Mouse (Mus musculus): ENCODE measurements around the gene Tpsg1. TPM values are rescaled to one million over a fixed set of nuclear protein-coding genes. Genes with fewer than 3 reads are reported as not detected.

Tpsg1 gene
- 68.1 and 75.8 TPM in 2 replicates for polyA plus RNA-seq (2012; rRNA removed)

DNA sequence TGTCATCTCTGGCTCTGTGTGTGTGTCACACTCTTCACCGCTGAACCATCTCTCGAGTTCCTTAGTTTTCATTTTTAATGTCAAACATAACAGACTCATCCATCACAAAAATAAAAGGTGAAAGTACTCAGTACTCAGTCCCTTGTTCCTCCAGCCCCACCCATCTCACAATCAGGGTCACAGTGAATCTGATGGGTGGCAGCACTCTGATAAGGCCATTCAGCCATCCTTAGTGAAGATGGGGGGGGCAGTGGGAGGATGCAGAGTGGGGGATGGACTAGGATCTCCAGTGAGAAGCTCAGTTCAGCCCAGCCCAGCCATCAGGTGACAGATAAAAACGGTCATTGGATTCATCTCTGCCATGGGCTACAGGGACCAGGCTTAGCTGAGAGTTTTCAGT, at the start of gene Tpsg1:
Gene Tpsg1, plus strand, starts transcription at position 301 of the 400 bp plus-strand sequence.
- 71% methylated on average over 3 of the region's 3 CpGs for WGBS
- no peak for DNase-seq (ENCODE audit: low read depth, low spot score)

DNA sequence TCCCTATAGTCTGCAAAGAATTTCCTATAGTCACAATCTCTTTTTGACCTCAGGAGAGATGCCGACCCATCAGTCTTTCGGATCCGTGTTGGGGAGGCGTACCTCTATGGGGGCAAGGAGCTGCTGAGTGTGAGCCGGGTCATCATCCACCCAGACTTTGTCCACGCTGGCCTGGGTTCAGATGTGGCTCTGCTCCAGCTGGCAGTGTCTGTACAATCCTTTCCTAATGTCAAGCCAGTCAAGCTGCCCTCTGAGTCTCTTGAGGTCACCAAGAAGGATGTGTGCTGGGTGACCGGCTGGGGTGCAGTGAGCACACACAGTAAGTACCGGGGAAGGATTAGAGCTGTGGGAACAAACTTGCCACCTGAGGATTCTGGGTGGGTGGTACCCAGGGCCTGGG, 48.3 kb upstream of the Tpsg1 start:
- WGBS = 85% methylated on average over 8 of the region's 8 CpGs
- DNase-seq (ENCODE audit: low read depth, low spot score) = no peak

DNA sequence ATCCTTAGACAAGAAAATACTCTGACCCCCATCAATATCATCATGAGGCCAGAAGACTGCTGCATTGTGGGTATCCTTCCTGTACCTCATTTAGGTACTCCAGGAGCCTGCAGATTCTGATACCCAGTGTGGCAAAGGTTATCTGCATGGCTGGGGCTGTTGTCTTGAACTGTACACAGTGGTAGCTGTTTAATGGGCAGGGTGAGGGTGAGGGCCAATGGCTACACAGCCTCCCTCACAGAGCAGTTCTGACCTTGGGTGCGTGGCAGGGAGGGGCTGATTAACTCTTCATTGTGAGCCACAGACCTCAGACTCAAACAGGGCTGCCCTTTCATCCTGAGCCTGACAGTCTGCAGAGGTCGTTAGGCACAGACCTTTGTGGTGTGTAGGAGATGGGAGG, 46.1 kb upstream of the Tpsg1 start:
- WGBS = 8% methylated on average over 2 of the region's 2 CpGs

DNA sequence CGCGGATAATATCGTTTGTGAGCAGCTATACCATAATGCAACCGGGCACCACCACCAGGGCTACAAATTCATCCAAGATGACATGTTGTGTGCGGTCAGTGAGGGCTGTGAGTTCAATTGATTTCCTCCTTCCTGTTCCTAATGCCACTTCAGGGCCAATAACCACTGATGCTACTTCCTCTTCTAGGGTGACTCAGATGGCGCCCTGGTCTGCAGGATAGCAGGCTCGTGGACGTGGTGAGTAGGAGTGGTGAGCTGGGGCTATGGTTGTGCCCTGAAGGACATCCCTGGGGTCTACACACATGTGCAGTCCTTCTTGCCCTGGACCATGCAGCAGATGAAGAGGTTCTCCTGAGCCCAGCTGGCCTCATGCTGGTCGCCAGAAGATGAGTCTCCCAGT, 36.8 kb upstream of the Tpsg1 start:
- no peak for DNase-seq (ENCODE audit: low read depth, low spot score)
- WGBS = 57% methylated on average over 9 of the region's 9 CpGs

More for the DNA sequence above, 46.1 kb upstream of the Tpsg1 start:
- no peak for DNase-seq (ENCODE audit: low read depth, low spot score)

DNA sequence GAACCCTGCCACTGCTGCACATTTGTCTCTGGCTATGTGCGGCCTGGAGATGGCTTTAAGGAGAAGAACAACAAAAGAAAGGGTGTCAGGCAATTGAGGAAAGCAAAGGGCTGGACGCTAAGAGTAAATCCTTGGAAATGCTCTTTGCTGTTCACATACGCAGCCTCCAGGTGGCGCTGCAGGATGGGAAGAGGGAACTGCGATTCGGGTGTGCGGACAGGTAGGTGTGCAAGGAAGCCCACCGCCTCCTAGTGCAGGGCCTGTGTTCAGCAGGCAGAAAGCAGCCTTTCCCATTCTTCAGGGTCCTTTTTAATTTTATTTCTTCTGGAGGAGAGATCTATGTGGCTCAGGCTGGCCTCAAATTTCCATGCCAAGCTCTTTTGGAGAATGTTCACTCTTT, 35.1 kb upstream of the Tpsg1 start:
- peak; percentile 10 for DNase-seq (ENCODE audit: low read depth, low spot score)
- WGBS = 3% methylated on average over 8 of the region's 8 CpGs

DNA sequence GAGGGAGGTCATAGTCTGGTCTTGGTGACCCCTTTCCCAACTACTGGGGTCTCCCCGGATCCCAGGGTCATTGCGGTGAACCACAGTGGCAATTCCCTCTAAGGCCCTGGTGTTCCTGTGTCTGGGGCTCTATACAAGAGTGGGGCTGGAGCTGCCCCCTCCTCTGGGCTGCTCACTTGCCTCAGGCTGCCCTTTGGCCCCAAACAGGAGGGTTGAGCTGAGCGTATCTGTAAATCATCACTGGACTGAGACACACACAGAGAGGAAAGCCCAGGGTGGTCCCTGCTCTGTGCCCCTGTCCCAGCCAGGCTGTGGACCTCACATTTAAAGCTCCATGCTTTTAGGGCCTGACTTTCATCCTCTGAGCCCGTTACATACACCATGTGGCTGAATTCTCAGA, 30.9 kb upstream of the Tpsg1 start:
- 78% methylated on average over 4 of the region's 4 CpGs for WGBS
- no peak for DNase-seq (ENCODE audit: low read depth, low spot score)

DNA sequence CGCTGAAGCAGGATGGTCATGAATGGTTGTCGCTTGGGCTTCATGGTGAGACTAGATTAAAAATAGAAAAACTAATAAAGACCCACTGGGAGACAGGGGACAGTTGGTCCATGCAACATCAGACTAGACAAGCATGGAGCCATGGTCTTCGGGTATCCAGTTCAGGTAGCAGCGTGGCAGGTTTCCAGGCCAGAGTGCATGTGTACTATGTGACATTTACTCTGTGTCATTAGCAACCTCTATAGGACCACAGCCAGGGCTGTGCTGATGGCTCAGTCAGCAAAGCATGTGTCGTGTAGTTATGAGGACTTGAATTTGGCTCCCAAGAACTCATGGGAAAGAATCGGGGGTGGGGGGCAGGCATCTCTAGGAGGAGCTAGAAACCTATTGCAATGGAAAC, 29.1 kb upstream of the Tpsg1 start:
- 85% methylated on average over 6 of the region's 6 CpGs for WGBS
- DNase-seq (ENCODE audit: low read depth, low spot score) = no peak

DNA sequence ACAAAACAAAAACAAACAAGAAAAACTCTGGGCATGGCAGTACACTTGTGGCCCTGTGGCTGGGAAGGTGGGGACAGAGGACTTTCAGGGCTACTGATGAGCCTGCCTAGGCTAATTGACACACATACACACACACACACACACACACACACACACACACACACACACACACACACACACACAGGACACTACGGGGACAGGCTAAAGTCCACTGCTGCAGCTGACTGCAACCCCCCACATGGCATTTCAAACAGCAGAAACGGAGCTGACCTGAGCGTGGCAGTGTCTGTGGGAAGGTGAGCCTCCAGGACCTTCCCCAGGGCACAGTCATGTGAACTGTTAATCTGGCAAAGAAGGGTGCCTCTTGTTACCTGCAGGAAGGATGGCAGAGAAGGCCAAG, 27.6 kb upstream of the Tpsg1 start:
- 24% methylated on average over 3 of the region's 3 CpGs for WGBS
- DNase-seq (ENCODE audit: low read depth, low spot score) = no peak

DNA sequence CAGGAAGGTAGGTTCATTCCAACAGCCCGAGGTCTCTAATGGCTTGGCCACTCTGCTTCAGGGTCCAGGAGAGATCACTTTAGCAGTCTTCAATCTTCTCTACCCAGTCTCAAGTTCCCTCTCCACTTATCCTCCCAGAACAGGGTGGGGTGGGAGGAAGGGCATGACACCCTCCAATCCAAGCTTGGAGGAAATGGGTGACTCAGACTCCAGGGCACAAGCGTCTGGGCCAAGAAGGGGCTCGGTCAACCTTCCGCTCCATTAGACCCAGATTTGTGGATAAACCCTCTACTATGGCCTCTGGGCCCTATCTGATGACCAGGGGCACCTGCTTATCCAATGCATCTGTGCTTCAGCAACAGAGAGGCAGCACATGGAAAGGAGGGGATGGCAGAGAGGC, 23.6 kb upstream of the Tpsg1 start, which contains the start of gene Tpsab1:
Gene Tpsab1, minus strand, starts transcription at position 101 of the 400 bp plus-strand sequence.
- WGBS = 79% methylated on average over 4 of the region's 4 CpGs
- DNase-seq (ENCODE audit: low read depth, low spot score) = no peak

DNA sequence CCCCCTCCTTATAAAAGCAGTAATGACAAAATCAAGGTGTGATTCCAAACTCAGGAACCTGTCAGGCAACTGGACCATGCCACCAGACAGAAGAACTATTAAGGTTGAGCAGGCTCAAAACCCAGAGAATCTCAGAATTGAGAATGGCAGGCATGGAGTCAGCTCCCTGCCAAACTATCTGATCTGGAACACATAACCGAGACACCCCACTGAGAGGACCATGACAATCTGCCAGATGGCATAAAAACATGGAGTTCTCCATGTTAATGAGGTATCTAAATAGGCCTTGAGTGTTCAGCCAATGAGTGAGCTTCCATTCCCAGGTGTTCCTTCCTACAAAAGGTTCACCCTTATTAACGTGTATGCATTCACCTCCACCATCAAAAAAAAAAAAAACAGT, 7.8 kb upstream of the Tpsg1 start:
- DNase-seq (ENCODE audit: low read depth, low spot score) = no peak
- 49% methylated on average over 2 of the region's 2 CpGs for WGBS

DNA sequence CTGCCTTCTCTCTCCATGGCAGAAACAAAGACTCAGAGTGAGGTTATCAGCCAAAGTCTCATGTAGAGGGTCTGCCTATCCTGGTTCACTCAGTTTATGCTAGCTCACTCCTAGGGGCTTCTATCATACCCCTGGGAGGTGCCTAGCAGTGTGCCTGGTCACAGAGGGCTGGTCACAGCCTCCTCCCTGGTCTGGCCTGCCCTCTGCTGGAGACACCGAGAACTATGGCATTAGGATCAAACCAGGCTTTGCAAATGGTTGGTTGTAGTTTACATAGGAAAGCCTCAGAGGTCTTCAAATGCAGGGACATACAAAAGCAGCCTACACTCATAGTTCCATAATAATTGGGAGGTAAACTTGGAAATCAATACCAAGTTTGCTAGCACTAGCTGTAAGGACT, 5.3 kb upstream of the Tpsg1 start:
- DNase-seq (ENCODE audit: low read depth, low spot score) = no peak
- 0% methylated on average over 1 of the region's 1 CpGs for WGBS

DNA sequence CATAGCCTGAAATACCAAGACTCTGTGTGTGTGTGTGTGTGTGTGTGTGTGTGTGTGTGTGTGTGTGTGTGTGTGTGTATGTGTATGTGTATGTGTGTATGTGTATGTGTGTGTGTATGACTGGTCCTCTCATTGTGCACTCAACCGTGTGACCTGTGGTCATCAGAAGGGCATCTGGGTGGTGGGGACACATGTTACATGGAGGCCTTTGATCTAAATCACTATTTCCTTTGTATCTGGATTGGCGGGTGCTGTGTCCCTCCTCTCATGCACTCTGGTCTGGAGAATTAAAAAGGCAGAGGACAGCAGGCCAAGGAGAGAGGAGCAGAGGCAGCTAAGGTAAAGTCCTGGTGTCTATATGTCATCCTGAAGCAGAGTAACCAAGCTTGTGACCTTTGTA, 3.1 kb upstream of the Tpsg1 start, which contains the start of gene Tpsb2:
Gene Tpsb2, plus strand, starts transcription at position 301 of the 400 bp plus-strand sequence.
- WGBS = 64% methylated on average over 2 of the region's 2 CpGs
- no peak for DNase-seq (ENCODE audit: low read depth, low spot score)

DNA sequence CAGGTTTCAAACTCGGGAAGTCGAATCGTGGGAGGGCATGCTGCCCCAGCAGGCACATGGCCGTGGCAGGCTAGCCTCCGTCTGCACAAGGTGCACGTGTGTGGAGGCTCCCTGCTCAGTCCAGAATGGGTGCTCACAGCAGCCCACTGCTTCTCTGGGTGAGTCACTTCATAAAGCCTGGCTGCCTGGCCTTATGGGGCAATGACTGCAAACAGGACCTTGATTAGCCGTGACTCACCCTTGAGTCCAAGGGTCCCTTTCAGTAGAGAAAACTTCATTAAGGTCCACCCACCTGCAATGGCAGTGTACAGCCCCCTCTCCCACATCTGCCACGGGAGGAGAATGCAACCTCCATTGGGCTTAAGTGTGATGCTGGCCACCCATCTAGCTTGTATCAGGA, 3.4 kb downstream of the Tpsg1 start:
- no peak for DNase-seq (ENCODE audit: low read depth, low spot score)
- WGBS = 23% methylated on average over 8 of the region's 8 CpGs

DNA sequence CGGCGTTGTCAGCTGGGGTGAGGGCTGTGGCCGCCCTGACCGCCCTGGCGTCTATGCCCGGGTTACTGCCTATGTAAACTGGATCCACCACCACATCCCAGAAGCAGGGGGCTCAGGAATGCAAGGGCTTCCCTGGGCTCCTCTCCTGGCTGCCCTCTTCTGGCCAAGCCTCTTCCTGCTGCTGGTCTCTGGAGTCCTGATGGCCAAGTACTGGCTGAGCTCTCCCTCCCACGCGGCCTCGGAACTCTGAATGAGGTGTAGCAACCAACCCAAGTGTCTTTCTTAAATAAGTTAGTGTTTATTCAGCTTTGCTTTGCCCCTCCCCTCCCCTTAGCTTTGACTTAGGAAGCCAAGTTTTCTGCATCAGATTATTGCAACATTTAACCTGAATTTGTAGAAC, 4.9 kb downstream of the Tpsg1 start:
- no peak for DNase-seq (ENCODE audit: low read depth, low spot score)
- 24% methylated on average over 9 of the region's 9 CpGs for WGBS

DNA sequence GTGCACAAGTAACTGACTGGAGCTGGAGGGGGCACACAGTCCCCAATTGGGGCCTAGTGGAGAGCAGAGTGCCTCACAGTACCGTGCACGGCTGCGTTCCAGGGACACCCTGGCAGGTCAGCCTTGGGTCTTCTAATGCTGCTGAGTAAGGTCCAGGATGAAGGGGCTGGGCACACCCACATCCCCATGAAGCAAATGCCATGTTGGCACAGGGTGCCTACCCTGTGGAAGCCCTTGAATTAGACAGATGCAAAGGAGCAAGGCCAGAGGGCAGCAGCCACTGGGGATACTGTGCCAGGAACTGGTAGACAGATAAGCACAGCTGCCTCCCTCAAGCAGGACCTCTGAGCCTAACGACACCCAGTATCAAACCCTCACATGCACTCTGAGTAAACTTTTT, 25.5 kb downstream of the Tpsg1 start:
- 78% methylated on average over 4 of the region's 4 CpGs for WGBS
- DNase-seq (ENCODE audit: low read depth, low spot score) = no peak

DNA sequence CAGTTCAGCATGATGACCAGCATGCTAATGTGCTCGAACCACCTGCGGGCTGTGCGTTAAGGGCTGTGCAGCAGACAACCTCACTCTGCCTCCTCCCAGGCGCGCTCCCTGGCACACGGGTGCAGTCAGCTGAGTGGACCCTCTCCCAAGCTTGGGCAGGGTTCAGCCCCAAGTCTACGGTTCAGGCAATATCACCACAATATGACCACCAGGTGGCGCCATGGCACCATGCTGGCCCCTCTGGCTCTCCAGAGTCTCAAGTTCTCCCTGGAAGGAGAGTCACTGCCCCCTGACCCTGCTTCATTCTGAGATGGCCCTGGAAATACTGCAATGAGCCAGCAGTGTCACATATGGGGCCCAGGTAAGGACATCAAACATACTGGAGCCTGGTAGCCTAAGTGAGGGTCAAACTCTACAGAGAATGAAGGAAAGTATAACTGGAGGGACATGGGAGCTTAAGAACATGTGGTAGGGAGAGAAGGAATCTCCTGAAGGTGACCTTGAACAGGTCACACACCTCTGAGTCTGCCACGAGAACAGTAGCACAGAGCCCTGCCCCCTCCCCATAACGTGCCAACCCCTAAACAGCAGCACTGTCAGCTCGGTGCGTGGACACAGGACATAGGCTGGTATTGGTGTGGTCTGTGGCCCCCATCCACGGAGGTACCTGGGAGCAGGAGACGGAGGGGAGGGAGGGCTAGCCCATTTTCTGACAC, 28.9 kb downstream of the Tpsg1 start:
- DNase-seq (ENCODE audit: low read depth, low spot score) = peak; percentile 16
- WGBS = 31% methylated on average over 14 of the region's 14 CpGs

DNA sequence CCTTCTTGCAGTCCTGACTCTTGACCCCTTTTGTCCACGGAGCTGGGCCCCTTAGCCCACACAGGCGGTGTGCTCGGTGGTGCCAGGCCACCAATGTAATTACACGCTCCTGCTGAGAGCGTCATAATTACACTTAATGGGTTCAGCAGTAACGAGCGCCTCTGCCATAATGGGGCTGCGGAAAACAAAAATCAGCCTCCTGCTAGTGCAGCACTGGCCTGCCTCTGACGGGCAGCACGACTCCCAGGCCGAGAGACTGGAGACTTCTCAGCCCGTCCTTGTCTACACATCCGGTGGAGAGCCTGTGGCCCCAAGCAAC, 29.4 kb downstream of the Tpsg1 start:
- WGBS = 58% methylated on average over 13 of the region's 13 CpGs
- DNase-seq (ENCODE audit: low read depth, low spot score) = no peak

DNA sequence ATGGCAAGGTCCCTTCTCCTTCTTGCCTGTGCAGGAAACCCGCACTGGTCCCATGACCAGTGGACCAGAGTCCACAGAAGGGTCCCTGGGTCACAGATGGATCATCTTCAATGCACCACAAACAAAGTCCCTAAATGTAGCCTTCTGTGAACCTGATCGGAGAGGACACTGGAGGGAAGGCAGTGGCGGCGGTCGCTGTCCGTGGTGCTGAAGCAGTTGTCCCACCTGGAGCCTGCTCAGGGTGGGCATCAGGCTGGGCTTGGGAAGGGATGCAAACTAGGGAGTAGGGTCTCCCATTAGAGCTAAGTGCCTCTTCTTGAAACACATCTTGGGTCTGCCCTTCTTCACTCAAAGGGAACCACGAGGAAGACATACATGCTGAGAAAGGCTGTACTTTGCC, 31.4 kb downstream of the Tpsg1 start:
- WGBS = 9% methylated on average over 7 of the region's 7 CpGs
- DNase-seq (ENCODE audit: low read depth, low spot score) = no peak

DNA sequence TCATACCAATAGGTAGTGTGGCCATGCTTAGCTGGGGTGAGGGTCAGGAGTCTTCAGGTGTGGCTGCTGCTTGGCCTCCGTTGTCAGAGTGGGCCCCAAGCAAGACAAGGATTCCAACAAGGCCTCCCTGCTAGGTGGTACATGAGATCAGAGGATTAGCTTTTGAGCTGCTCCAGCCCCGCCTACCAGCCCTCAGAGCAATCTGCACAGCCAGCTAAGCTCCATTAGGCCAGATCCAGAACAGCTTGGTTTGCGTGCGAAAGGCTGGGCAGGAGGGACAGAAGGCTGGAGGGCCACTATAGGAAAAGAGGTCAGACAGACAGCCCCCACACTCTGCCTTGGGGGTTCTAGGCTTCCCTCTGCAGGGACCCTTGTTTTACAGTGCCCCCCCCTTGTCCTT, 32.4 kb downstream of the Tpsg1 start:
- DNase-seq (ENCODE audit: low read depth, low spot score) = no peak
- 48% methylated on average over 4 of the region's 4 CpGs for WGBS

DNA sequence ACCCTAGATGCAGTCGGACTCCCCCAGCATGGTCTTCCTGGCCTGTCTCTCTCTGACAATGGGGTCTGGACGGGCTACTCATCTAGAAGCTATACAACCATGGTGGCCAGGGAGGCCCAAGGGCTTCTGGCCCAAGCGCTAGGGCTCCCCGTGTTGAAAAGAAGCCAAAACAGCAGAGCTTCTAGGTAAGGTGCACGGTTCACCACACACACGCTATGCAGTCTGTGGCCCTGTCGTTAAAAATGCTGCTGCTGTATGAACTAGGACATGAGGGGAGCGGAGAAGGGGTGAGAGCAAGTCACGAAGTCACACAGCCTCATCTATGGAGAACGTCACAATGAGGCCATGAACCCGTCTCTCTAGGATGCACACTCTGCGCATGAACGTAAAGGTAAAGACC, 33.2 kb downstream of the Tpsg1 start:
- 87% methylated on average over 13 of the region's 13 CpGs for WGBS
- DNase-seq (ENCODE audit: low read depth, low spot score) = no peak

DNA sequence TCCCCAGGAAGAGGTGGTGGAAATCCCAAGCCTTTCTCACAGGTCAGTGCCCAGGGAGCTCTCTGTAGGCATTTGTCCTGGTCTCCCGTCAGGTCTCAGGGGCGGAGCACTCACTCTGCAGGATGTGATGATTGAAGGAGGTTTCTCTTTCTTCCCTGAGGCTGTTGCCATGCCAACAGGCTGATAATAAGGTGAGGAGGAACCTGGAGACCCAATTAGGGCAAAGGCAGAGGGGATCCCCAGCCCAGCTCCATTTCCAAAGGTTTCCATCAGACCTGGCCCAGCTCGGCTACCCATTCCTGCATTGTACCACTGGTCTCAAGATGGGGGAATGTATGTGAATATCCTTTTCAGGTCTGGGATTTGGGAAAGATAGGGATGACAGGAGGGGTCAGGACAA, 35.1 kb downstream of the Tpsg1 start:
- no peak for DNase-seq (ENCODE audit: low read depth, low spot score)
- 63% methylated on average over 3 of the region's 3 CpGs for WGBS
